Mouse (Mus musculus) lung, embryonic 16.5 days (tissue): ENCODE measurements around the gene Cog5. TPM values are rescaled to one million over a fixed set of nuclear protein-coding genes. Genes with fewer than 3 reads are reported as not detected.

Experiments
- ATAC-seq: fragments of 200-750 bp; cut with Nextera tagmentation; 2 replicates; pipeline ENCODE4 v1.8.0; 2017; ENCODE audit warnings: low read depth, mild to moderate bottlenecking, moderate library complexity
- H3K27ac ChIP-seq: fragments of 300-500 bp; sonication (generic); 2 replicates; pipeline ENCODE4 v1.5.1; 2014; ENCODE audit warnings: mild to moderate bottlenecking, control low read depth, low read length
- H3K27me3 ChIP-seq: fragments of 300-500 bp; sonication (generic); 2 replicates; pipeline ENCODE4 v1.6.1; 2014; ENCODE audit warnings: low read depth, low read length, mixed read lengths; ENCODE audit not compliant: control insufficient read depth, insufficient read depth
- H3K36me3 ChIP-seq: fragments of 300-500 bp; sonication (generic); 2 replicates; pipeline ENCODE4 v1.6.1; 2014; ENCODE audit warnings: low read length; ENCODE audit not compliant: control insufficient read depth, insufficient read depth
- H3K4me1 ChIP-seq: fragments of 300-500 bp; sonication (generic); replicated peaks from 2 replicates; pipeline ENCODE4 v1.6.1; 2014; ENCODE audit warnings: low read length, mixed read lengths; ENCODE audit not compliant: control insufficient read depth, insufficient read depth
- H3K4me2 ChIP-seq: fragments of 300-500 bp; sonication (generic); 2 replicates; pipeline ENCODE4 v1.6.1; 2014; ENCODE audit warnings: low read depth, low read length, control low read depth
- H3K4me3 ChIP-seq: fragments of 300-500 bp; sonication (generic); 2 replicates; pipeline ENCODE4 v1.5.1; 2014; ENCODE audit warnings: mild to moderate bottlenecking, low read length, control low read depth
- H3K9ac ChIP-seq: fragments of 300-500 bp; sonication (generic); 2 replicates; pipeline ENCODE4 v1.6.1; 2014; ENCODE audit warnings: low read length, control low read depth
- H3K9me3 ChIP-seq: fragments of 300-500 bp; sonication (generic); 2 replicates; pipeline ENCODE4 v1.6.1; 2016; ENCODE audit warnings: low read length; ENCODE audit not compliant: control insufficient read depth
- WGBS: fragments of 180-500 bp; shearing (Covaris S2); extraction: QIAGEN DNeasy Blood & Tissue Kit; methylation state at CpG from one replicate; pipeline ENCODE4 v1.1.7; 2014; 5-methylcytosine and 5-hydroxymethylcytosine counted together
- polyA plus RNA-seq: library from polyadenylated mRNA; unstranded; fragments of >200 nt; fragmentation: Nextera tagmentation; extraction: Ambion mirVana; gene quantifications from 2 replicates; pipeline ENCODE4 v1.2.1, GENCODE M21; 2015

Cog5 gene
- polyA plus RNA-seq, 1 experiment from 2014 or later = 27.8 TPM

DNA sequence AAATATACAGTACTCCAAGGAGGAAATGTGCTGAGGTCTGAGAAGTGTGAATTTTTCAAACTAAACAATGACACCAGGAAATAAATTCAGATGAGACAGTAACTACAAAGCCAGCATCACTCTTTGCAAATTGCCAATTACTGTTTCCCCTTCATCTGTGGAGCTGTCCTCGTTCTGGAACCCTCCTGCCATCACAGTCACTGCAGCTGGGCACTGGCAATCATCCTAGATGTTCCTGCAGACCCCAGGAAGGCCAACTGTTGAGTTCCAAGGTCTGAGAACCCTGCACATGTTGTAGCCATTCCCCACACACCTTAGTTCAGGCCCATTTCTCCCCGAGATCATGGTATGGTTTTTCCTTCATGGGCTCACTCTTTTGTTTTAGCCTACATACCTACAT is 329.5 kb downstream of the Cog5 start:
- no peak overlapping the region for H3K4me2 ChIP-seq
- 53% methylated on average over 2 of the region's 2 CpGs for WGBS
- no peak for ATAC-seq

GRCm38 (mm10) chr12:31984664-31985063 is 330.0 kb downstream of the Cog5 start:
- Histone ChIP-seq H3K9me3 (no peaks in the 10 kb centered on the region), H3K27ac (no peak overlapping the region), H3K4me1 (no peaks in the 10 kb centered on the region), H3K4me2 (no peak overlapping the region), H3K36me3 (no peaks in the 10 kb centered on the region), H3K9ac (no peak overlapping the region), H3K27me3 (no peaks in the 10 kb centered on the region), H3K4me3 (no peak overlapping the region)
- WGBS = 60% methylated on average over 12 of the region's 12 CpGs
- ATAC-seq = no peak; the same call in 1 of the 2 replicates

More for the DNA sequence above, 329.5 kb downstream of the Cog5 start:
- Histone ChIP-seq H3K4me1 (no peaks in the 10 kb centered on the region), H3K27ac (no peak overlapping the region), H3K4me3 (no peak overlapping the region), H3K9ac (no peak overlapping the region), H3K27me3 (no peaks in the 10 kb centered on the region), H3K36me3 (no peaks in the 10 kb centered on the region), H3K9me3 (no peaks in the 10 kb centered on the region)

- Histone ChIP-seq H3K9me3 (no peaks in the 10 kb centered on the region), H3K4me1 (no peaks in the 10 kb centered on the region), H3K9ac (no peak overlapping the region), H3K4me2 (no peak overlapping the region), H3K27ac (no peak overlapping the region), H3K4me3 (no peak overlapping the region), H3K36me3 (no peaks in the 10 kb centered on the region), H3K27me3 (no peaks in the 10 kb centered on the region)
- ATAC-seq = no peak
- WGBS = 91% methylated on average over 6 of the region's 6 CpGs
These were observed 331.1 kb downstream of the Cog5 start for GRCm38 (mm10) chr12:31985738-31986137.

GRCm38 (mm10) chr12:31986463-31986862 is 331.8 kb downstream of the Cog5 start:
- no peak overlapping the region for H3K9ac ChIP-seq
- no peak for ATAC-seq
- no peaks in the 10 kb centered on the region for H3K27me3 ChIP-seq
- H3K4me1 ChIP-seq = no peaks in the 10 kb centered on the region
- H3K4me3 ChIP-seq = no peak overlapping the region
- no peaks in the 10 kb centered on the region for H3K36me3 ChIP-seq
- WGBS = 85% methylated on average over 2 of the region's 2 CpGs
- no peak overlapping the region for H3K4me2 ChIP-seq
- H3K27ac ChIP-seq = no peak overlapping the region
- H3K9me3 ChIP-seq = no peaks in the 10 kb centered on the region

Other genes starting within 250 kb of the Cog5 start
- 11.1 and 16.6 TPM in 2 replicates for gene Cbll1, start 155.3 kb upstream of the Cog5 start, polyA plus RNA-seq
- gene Slc26a4, start 94.9 kb upstream of the Cog5 start, polyA plus RNA-seq = not detected in 2 replicates
- 28.1 and 31.2 TPM in 2 replicates for gene Bcap29, start 20.2 kb upstream of the Cog5 start, polyA plus RNA-seq
- gene Dus4l, start within 50 bp of the Cog5 start, polyA plus RNA-seq = 9.6 and 10.9 TPM in 2 replicates
- 0.72 and 0.79 TPM in 2 replicates for gene Gpr22, start 59.1 kb downstream of the Cog5 start, polyA plus RNA-seq